Mouse (Mus musculus): ENCODE results near the gene Vmn2r71. TPM values are rescaled to one million over a fixed set of nuclear protein-coding genes. Genes with fewer than 3 reads are reported as not detected.

Gene Vmn2r71
- polyA plus RNA-seq (2017; shearing (Covaris generic)) = not detected

DNA sequence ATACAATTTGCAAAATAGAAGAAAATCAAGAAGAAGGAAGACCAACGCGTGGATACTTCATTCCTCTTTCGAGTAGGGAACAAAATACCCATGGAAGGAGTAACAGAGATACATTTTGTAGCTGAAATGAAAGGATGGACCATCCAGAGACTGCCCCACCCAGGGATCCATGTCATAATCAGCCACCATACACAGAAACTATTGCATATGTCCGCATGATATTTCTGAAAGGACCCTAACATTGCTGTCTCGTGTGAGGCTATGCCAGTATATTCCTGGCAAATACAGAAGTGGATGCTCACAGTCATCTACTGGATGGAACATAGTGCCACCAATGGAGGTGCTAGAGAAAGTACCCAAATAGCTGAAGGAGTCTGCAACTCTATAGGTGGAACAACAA, at the start of gene Vmn2r71:
Vmn2r71 (plus strand) TSS at position 301 of the 400 bp plus-strand sequence.

GRCm38 (mm10) chr7:85569092-85569491, 6.2 kb downstream of the Vmn2r71 start, which contains the start of gene Vmn2r70:
Vmn2r70 (minus strand) TSS chr7:85569192.

Other genes with a start within 250 kb of the Vmn2r71 start
- gene Vmn2r69, start 147.2 kb upstream of the Vmn2r71 start, polyA plus RNA-seq (2017; shearing (Covaris generic)) = not detected
- gene Vmn2r70, start 6.1 kb downstream of the Vmn2r71 start, polyA plus RNA-seq (2017; shearing (Covaris generic)) = 0.06 TPM
- gene Vmn2r72, start 192.0 kb downstream of the Vmn2r71 start, polyA plus RNA-seq (2017; shearing (Covaris generic)) = 0.12 TPM